8 mouse cellular contexts compared by ENCODE assay signal in the genomic region with DNA sequence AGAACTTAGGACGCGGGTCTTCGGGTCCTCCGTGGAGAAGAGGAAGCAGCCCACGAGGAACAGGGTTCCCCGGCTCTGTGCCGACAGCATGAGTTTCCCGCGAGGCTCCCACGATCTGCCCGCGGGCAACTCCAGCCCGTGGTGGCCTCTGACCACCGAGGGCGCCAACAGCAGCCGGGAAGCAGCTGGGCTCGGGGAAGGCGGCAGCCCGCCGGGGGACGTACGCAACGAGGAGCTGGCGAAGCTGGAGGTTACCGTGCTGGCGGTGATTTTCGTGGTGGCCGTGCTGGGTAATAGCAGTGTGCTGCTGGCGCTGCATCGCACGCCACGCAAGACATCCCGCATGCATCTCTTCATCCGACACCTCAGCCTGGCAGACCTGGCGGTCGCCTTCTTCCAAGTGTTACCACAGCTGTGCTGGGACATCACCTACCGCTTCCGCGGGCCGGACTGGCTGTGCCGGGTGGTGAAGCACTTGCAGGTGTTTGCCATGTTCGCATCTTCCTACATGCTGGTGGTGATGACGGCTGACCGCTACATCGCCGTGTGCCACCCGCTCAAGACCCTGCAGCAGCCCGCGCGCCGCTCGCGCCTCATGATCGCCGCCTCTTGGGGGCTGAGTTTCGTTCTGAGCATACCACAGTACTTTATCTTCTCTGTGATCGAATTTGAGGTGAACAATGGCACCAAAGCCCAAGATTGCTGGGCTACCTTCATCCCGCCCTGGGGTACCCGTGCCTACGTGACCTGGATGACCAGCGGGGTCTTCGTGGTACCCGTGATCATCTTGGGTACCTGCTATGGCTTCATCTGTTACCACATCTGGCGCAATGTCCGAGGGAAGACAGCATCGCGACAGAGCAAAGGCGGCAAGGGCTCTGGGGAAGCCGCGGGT. TPM values are rescaled to one million over a fixed set of nuclear protein-coding genes. Genes with fewer than 3 reads are reported as not detected.
A peak's percentile ranks its signal among the peaks of the same experiment; 100 is the strongest.
DNase-seq lines count a peak whose midpoint lies in the region; ATAC-seq lines count a peak whose summit lies in the region.

No protein-coding gene starts in this region.

- no peaks in the 10 kb centered on the region for H3K36me3 ChIP-seq in erythroblast, embryonic 14.5 days (ENCODE audit: control insufficient read depth)
- no peaks in the 10 kb centered on the region for H3K36me3 ChIP-seq in forebrain, embryonic 10.5 days (replicated peaks)
- H3K36me3 ChIP-seq in limb, embryonic 10.5 days: no peaks in the 10 kb centered on the region
- no peaks in the 10 kb centered on the region for H3K36me3 ChIP-seq in midbrain, embryonic 14.5 days (ENCODE audit: control insufficient read depth, insufficient read depth, low read length)

- H3K4me3 ChIP-seq in erythroblast, embryonic 14.5 days (replicated peaks): peak overlapping the region; percentile 43
- peak overlapping the region; percentile 62 for H3K4me3 ChIP-seq in forebrain, embryonic 10.5 days
- peak overlapping the region; percentile 57 for H3K4me3 ChIP-seq in limb, embryonic 10.5 days
- H3K4me3 ChIP-seq in midbrain, embryonic 14.5 days (replicated peaks; ENCODE audit: low read depth, low read length): peak overlapping the region; percentile 49

- peaks cover 24% of the 10 kb centered on the region for H3K27me3 ChIP-seq in erythroblast, embryonic 14.5 days (ENCODE audit: control insufficient read depth)
- H3K27me3 ChIP-seq in forebrain, embryonic 10.5 days (ENCODE audit: poor library complexity, severe bottlenecking): peaks cover 48% of the 10 kb centered on the region
- H3K27me3 ChIP-seq in limb, embryonic 10.5 days (ENCODE audit: low read depth, poor library complexity, severe bottlenecking): peaks cover 40% of the 10 kb centered on the region
- H3K27me3 ChIP-seq in midbrain, embryonic 14.5 days (ENCODE audit: control insufficient read depth, insufficient read depth, low read length): peaks cover 25% of the 10 kb centered on the region

- H3K9me3 ChIP-seq in erythroblast, embryonic 14.5 days (ENCODE audit: control insufficient read depth, low read length): no peaks in the 10 kb centered on the region; the same call in 1 of the 2 replicates
- no peaks in the 10 kb centered on the region for H3K9me3 ChIP-seq in forebrain, embryonic 10.5 days
- H3K9me3 ChIP-seq in limb, embryonic 10.5 days (replicated peaks): no peaks in the 10 kb centered on the region
- no peaks in the 10 kb centered on the region for H3K9me3 ChIP-seq in midbrain, embryonic 14.5 days (ENCODE audit: control insufficient read depth, low read length)

- peak overlapping the region; percentile 48 for H3K9ac ChIP-seq in midbrain, embryonic 14.5 days (replicated peaks; ENCODE audit: low read length)

- H3K4me2 ChIP-seq in midbrain, embryonic 14.5 days (ENCODE audit: low read length): peak overlapping the region; percentile 92

- no peak for ATAC-seq in erythroblast, adult 5-6 weeks (replicated peaks; ENCODE audit: low FRiP score, poor library complexity, severe bottlenecking)
- ATAC-seq in hematopoietic stem cell, adult 5-6 weeks (replicated peaks in 1 of 2; ENCODE audit: insufficient read depth in 1 of 2, low FRiP score in 2 of 2, low TSS enrichment in 1 of 2, low read depth in 1 of 2, poor library complexity in 2 of 2, severe bottlenecking in 2 of 2): peak; percentile 51 to 52
- peak; percentile 58 for ATAC-seq in midbrain, embryonic 14.5 days (ENCODE audit: low FRiP score, low TSS enrichment)

- H3K27ac ChIP-seq in forebrain, embryonic 10.5 days: 0 out of 2 replicates have a peak overlapping the region, but pooled peaks have one; percentile 30
- peak overlapping the region; percentile 15; the same call in 1 of the 2 replicates for H3K27ac ChIP-seq in limb, embryonic 10.5 days
- no peak overlapping the region for H3K27ac ChIP-seq in midbrain, embryonic 14.5 days (replicated peaks; ENCODE audit: low read depth, low read length)

- no peaks in the 10 kb centered on the region for H3K4me1 ChIP-seq in erythroblast, embryonic 14.5 days (ENCODE audit: control insufficient read depth)
- H3K4me1 ChIP-seq in forebrain, embryonic 10.5 days: peaks cover 23% of the 10 kb centered on the region
- H3K4me1 ChIP-seq in limb, embryonic 10.5 days: peaks cover 16% of the 10 kb centered on the region
- H3K4me1 ChIP-seq in midbrain, embryonic 14.5 days (ENCODE audit: control insufficient read depth, insufficient read depth, low read length): peaks cover 14% of the 10 kb centered on the region; the same call in 1 of the 2 replicates

- peak; percentile 8 for DNase-seq in NIH3T3 (ENCODE audit: low read depth)
- DNase-seq in forebrain, embryonic 10.5 days (ENCODE audit: extremely low spot score, low spot score): peak; percentile 50
- peak; percentile 66 for DNase-seq in limb, embryonic 10.5 days (ENCODE audit: low spot score)
- DNase-seq in midbrain, embryonic 14.5 days: peak; percentile 70
- DNase-seq in testis, postnatal 14 days (ENCODE audit: low spot score): peak; percentile 4

- 1% methylated on average over 70 of the region's 70 CpGs for WGBS in forebrain, embryonic 10.5 days
- WGBS in limb, embryonic 10.5 days: 1% methylated on average over 70 of the region's 70 CpGs
- 1% methylated on average over 70 of the region's 70 CpGs for WGBS in midbrain, embryonic 14.5 days

RNA-seq across cellular contexts. Expression of a gene that starts 0.7 kb away (rescaled TPM):
- not detected in 2 replicates for polyA plus RNA-seq in erythroblast, embryonic 14.5 days (2012)
- total RNA-seq in erythroblast, adult 5-6 weeks (2015; ENCODE audit: low replicate concordance): not detected in 2 replicates
- not detected in 2 replicates for total RNA-seq in erythroblast, adult 5-6 weeks (2017; ENCODE audit: low replicate concordance)
- polyA plus RNA-seq in forebrain, embryonic 10.5 days (2016; fragmentation: Nextera tagmentation; extraction: Ambion mirVana): 0.11 and 0.16 TPM in 2 replicates
- not detected in 2 replicates for total RNA-seq in hematopoietic stem cell, adult 5-6 weeks (2017)
- 0.15 TPM in 1 of 2 replicates, not detected in the other for polyA plus RNA-seq in limb, embryonic 10.5 days (2016; fragmentation: Nextera tagmentation; extraction: Ambion mirVana)
- polyA plus RNA-seq in midbrain, embryonic 14.5 days (2014; fragmentation: Nextera tagmentation; extraction: Ambion mirVana): 1.1 and 1.4 TPM in 2 replicates

Comparison
In these comparisons a context has a peak if more than half of its experiments do, and no peak if none do; other contexts are left out.
1. DNase-seq: peak in every context shown above with its lines; median percentile 70 in midbrain, embryonic 14.5 days; 66 in limb, embryonic 10.5 days; 50 in forebrain, embryonic 10.5 days; 8 in NIH3T3; 4 in testis, postnatal 14 days.